Mouse (Mus musculus) kidney, adult 8-10 months (tissue): ENCODE results near the gene Col25a1.

Experiments used
- DNase-seq, 2 experiments: peaks; one replicate each; pipeline ENCODE4 v3.0.0; 2022

Col25a1 gene

GRCm38 (mm10) chr3:130131201-130131600 lies at the start of gene Col25a1:
TSS of gene Col25a1 (plus strand) at chr3:130131501.
- no peak for DNase-seq

- no peak for DNase-seq
These were observed 48.0 kb upstream of the Col25a1 start for GRCm38 (mm10) chr3:130083312-130083711.

- no peak for DNase-seq
These were observed 44.8 kb upstream of the Col25a1 start for GRCm38 (mm10) chr3:130086372-130087080.

GRCm38 (mm10) chr3:130087466-130087865 lies 43.8 kb upstream of the Col25a1 start:
- DNase-seq: no peak

GRCm38 (mm10) chr3:130088654-130089053 lies 42.6 kb upstream of the Col25a1 start:
- no peak for DNase-seq

- DNase-seq: no peak
These were observed 40.8 kb upstream of the Col25a1 start for GRCm38 (mm10) chr3:130090460-130090859.

- no peak for DNase-seq
These were observed 37.1 kb upstream of the Col25a1 start for GRCm38 (mm10) chr3:130094125-130094704.

GRCm38 (mm10) chr3:130095160-130095781 lies 36.0 kb upstream of the Col25a1 start:
- DNase-seq: peak; percentile 8 to 33

GRCm38 (mm10) chr3:130103486-130103885 lies 27.8 kb upstream of the Col25a1 start:
- DNase-seq: peak in 1 of 2 experiments; percentile 45

GRCm38 (mm10) chr3:130104471-130104870 lies 26.8 kb upstream of the Col25a1 start:
- no peak for DNase-seq

GRCm38 (mm10) chr3:130116886-130117285 lies 14.4 kb upstream of the Col25a1 start:
- no peak for DNase-seq

GRCm38 (mm10) chr3:130127840-130128239 lies 3.5 kb upstream of the Col25a1 start:
- no peak for DNase-seq

- no peak for DNase-seq
These were observed 2.7 kb upstream of the Col25a1 start for GRCm38 (mm10) chr3:130128564-130128963.

- DNase-seq: no peak
These were observed 1.6 kb upstream of the Col25a1 start for GRCm38 (mm10) chr3:130129635-130130206.

GRCm38 (mm10) chr3:130137204-130137603 lies 5.9 kb downstream of the Col25a1 start:
- DNase-seq: no peak

- no peak for DNase-seq
These were observed 6.3 kb downstream of the Col25a1 start for GRCm38 (mm10) chr3:130137640-130138039.

- DNase-seq: no peak
These were observed 14.6 kb downstream of the Col25a1 start for GRCm38 (mm10) chr3:130145874-130146273.

- DNase-seq: no peak
These were observed 16.5 kb downstream of the Col25a1 start for GRCm38 (mm10) chr3:130147827-130148226.

GRCm38 (mm10) chr3:130149180-130149579 lies 17.9 kb downstream of the Col25a1 start:
- DNase-seq: no peak

GRCm38 (mm10) chr3:130153117-130153516 lies 21.8 kb downstream of the Col25a1 start:
- DNase-seq: no peak

GRCm38 (mm10) chr3:130157551-130157950 lies 26.2 kb downstream of the Col25a1 start:
- no peak for DNase-seq

- DNase-seq: no peak
These were observed 28.6 kb downstream of the Col25a1 start for GRCm38 (mm10) chr3:130159906-130160305.

GRCm38 (mm10) chr3:130160902-130161301 lies 29.6 kb downstream of the Col25a1 start:
- DNase-seq: no peak
